Mouse (Mus musculus) C2C12 (cell line): ENCODE results near the gene Armc9. TPM values are rescaled to one million over a fixed set of nuclear protein-coding genes. Genes with fewer than 3 reads are reported as not detected.

Experiments
- H3K27me3 ChIP-seq: one replicate; pipeline ENCODE4 v1.6.1; 2011; ENCODE audit not compliant: control insufficient read depth, insufficient read depth, insufficient read length
- H3K36me3 ChIP-seq: one replicate; pipeline ENCODE4 v1.6.1; 2011; ENCODE audit not compliant: control insufficient read depth, insufficient read depth
- H3K4me3 ChIP-seq: one replicate; pipeline ENCODE4 v1.5.1; 2011; ENCODE audit warnings: mild to moderate bottlenecking, control low read depth; ENCODE audit not compliant: poor library complexity, insufficient read depth, severe bottlenecking
- H3K79me2 ChIP-seq: one replicate; pipeline ENCODE4 v1.6.1; 2011; ENCODE audit not compliant: control insufficient read depth, insufficient read depth
- H3K79me3 ChIP-seq: one replicate; pipeline ENCODE4 v1.6.1; 2011; ENCODE audit warnings: low read depth, control low read depth
- H3ac ChIP-seq: one replicate; pipeline ENCODE3; 2011; ENCODE audit warnings: low read depth; ENCODE audit not compliant: control insufficient read depth, insufficient read length
- CEBPB ChIP-seq: IDR thresholded peaks from one replicate; pipeline ENCODE4 v1.6.1; 2011; ENCODE audit warnings: low read depth, mild to moderate bottlenecking, control low read depth, moderate library complexity
- CTCF ChIP-seq: IDR thresholded peaks from one replicate; pipeline ENCODE4 v1.5.1; 2011; ENCODE audit not compliant: control insufficient read depth, insufficient read depth, insufficient read length
- FOSL1 ChIP-seq: IDR thresholded peaks from one replicate; pipeline ENCODE4 v1.8.0; 2011; ENCODE audit warnings: mild to moderate bottlenecking, low read length; ENCODE audit not compliant: poor library complexity, insufficient read depth, severe bottlenecking
- MAX ChIP-seq: IDR thresholded peaks from one replicate; pipeline ENCODE4 v1.6.1; 2011; ENCODE audit warnings: mild to moderate bottlenecking, control low read depth
- MYOD1 ChIP-seq: IDR thresholded peaks from one replicate; pipeline ENCODE4 v1.6.1; 2011; ENCODE audit warnings: low read depth; ENCODE audit not compliant: control insufficient read depth, insufficient read length
- MYOG ChIP-seq: IDR thresholded peaks from one replicate; pipeline ENCODE4 v1.6.1; 2011; ENCODE audit not compliant: control insufficient read depth, insufficient read length; ENCODE audit errors: extremely low read depth
- USF1 ChIP-seq: IDR thresholded peaks from one replicate; pipeline ENCODE4 v1.6.1; 2011; ENCODE audit warnings: low read depth, mild to moderate bottlenecking, control low read depth, moderate library complexity
- polyA plus RNA-seq: library from polyadenylated mRNA; unstranded; fragments of >200 nt; fragmentation: generic; extraction: Trizol; gene quantifications from one replicate; pipeline ENCODE4 v1.2.1, GENCODE M21; 2012; ENCODE audit warnings: missing spikeins

The Armc9 gene
- polyA plus RNA-seq, 1 experiment: 5.6 TPM

- no peaks in the 10 kb centered on the region for H3K27me3 ChIP-seq
- H3K79me3 ChIP-seq: no peaks in the 10 kb centered on the region
- TF ChIP-seq MYOG: no peak
- TF ChIP-seq USF1: no peak
- no peak for TF ChIP-seq MYOD1
- no peak for TF ChIP-seq MAX
- no peak for TF ChIP-seq FOSL1
- TF ChIP-seq CTCF: no peak
- TF ChIP-seq CEBPB: no peak
- H3K4me3 ChIP-seq: no peak overlapping the region
- H3K79me2 ChIP-seq: no peaks in the 10 kb centered on the region
- H3ac ChIP-seq: no peak overlapping the region
- peaks cover 4% of the 10 kb centered on the region for H3K36me3 ChIP-seq
These were observed 60.7 kb downstream of the Armc9 start for GRCm38 (mm10) chr1:86215297-86215696.

DNA sequence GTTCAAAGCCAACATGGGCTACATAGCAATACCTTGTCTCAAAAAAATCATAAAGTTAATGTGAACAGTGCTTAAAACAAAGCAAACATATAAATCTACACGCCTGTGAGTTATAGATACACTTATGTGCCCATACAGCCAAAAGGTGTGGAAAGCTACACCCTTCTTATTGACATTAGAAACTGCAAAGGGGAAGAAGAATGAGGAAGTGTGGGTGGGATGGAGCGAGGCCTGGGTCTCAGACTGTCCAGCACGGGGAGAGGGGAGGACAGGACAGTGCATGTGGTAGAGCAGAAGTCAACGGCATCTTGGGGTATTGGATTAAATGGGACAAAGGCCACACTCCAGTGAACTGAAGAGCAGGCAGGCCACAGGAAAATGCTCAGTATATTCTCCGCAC, 61.8 kb downstream of the Armc9 start:
- TF ChIP-seq MAX (no peak), USF1 (no peak), FOSL1 (no peak), MYOG (no peak), CTCF (no peak)
- H3ac ChIP-seq: no peak overlapping the region
- no peaks in the 10 kb centered on the region for H3K79me3 ChIP-seq
- peaks cover 4% of the 10 kb centered on the region for H3K36me3 ChIP-seq
- no peaks in the 10 kb centered on the region for H3K79me2 ChIP-seq
- H3K27me3 ChIP-seq: no peaks in the 10 kb centered on the region
- H3K4me3 ChIP-seq: no peak overlapping the region

GRCm38 (mm10) chr1:86217976-86218375, 63.4 kb downstream of the Armc9 start:
- Histone ChIP-seq H3K4me3 (no peak overlapping the region), H3K79me3 (no peaks in the 10 kb centered on the region), H3K27me3 (no peaks in the 10 kb centered on the region), H3K79me2 (no peaks in the 10 kb centered on the region), H3K36me3 (peaks cover 4% of the 10 kb centered on the region), H3ac (no peak overlapping the region)
- TF ChIP-seq FOSL1 (no peak), CTCF (no peak), MAX (no peak)

DNA sequence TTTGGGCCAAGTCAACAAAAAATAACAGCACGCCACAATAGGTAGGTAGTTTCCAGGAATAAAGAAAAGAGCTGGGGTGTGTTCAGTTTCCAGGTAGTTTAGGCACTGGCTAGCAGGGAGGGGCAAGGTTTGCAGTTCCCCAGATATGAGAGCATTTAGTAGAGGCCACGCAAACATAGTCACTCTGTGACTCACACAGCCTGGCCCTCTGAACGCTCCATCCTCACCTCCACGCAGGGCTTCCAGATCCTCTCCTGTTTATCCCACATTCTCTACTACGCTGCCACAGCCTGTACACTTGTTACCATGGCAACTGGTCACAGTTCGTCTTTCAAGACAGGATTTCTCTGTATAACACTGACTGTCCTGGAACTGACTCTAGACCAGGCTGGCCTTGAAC, 70.6 kb downstream of the Armc9 start:
- no peak for TF ChIP-seq USF1
- TF ChIP-seq CEBPB: no peak
- TF ChIP-seq CTCF: no peak
- TF ChIP-seq MYOD1: no peak
- no peak for TF ChIP-seq MYOG
- TF ChIP-seq MAX: no peak
- no peak for TF ChIP-seq FOSL1

GRCm38 (mm10) chr1:86228653-86229052, 74.1 kb downstream of the Armc9 start:
- no peak overlapping the region for H3ac ChIP-seq
- H3K4me3 ChIP-seq: no peak overlapping the region
- H3K79me3 ChIP-seq: no peaks in the 10 kb centered on the region

More for the DNA sequence above, 70.6 kb downstream of the Armc9 start:
- Histone ChIP-seq H3K27me3 (no peaks in the 10 kb centered on the region), H3K79me3 (no peaks in the 10 kb centered on the region), H3K36me3 (no peaks in the 10 kb centered on the region), H3K79me2 (no peaks in the 10 kb centered on the region), H3K4me3 (no peak overlapping the region), H3ac (no peak overlapping the region)

GRCm38 (mm10) chr1:86229184-86229829, 74.7 kb downstream of the Armc9 start:
- Histone ChIP-seq H3K27me3 (no peaks in the 10 kb centered on the region), H3ac (no peak overlapping the region), H3K36me3 (no peaks in the 10 kb centered on the region), H3K4me3 (no peak overlapping the region), H3K79me3 (no peaks in the 10 kb centered on the region), H3K79me2 (no peaks in the 10 kb centered on the region)
- TF ChIP-seq MYOG (no peak), MYOD1 (no peak), MAX (no peak), CEBPB (no peak), FOSL1 (no peak), CTCF (no peak), USF1 (no peak)

More at GRCm38 (mm10) chr1:86228653-86229052, 74.1 kb downstream of the Armc9 start:
- TF ChIP-seq MYOG (no peak), USF1 (no peak), MAX (no peak), MYOD1 (no peak), CTCF (no peak), FOSL1 (no peak), CEBPB (no peak)
- Histone ChIP-seq H3K36me3 (no peaks in the 10 kb centered on the region), H3K27me3 (no peaks in the 10 kb centered on the region), H3K79me2 (no peaks in the 10 kb centered on the region)
